Mouse (Mus musculus) left cerebral cortex, adult 11 months (tissue): ENCODE data around the gene Olfr726.

ENCODE experiments used
- DNase-seq: peaks from one replicate; pipeline ENCODE4 v3.0.0; 2022; ENCODE audit warnings: low spot score

The Olfr726 gene

GRCm38 (mm10) chr14:50090853-50091252 lies at the start of gene Olfr726:
Gene Olfr726, minus strand, starts transcription at chr14:50090953.
- DNase-seq = no peak

GRCm38 (mm10) chr14:50122886-50123285 lies 32.1 kb upstream of the Olfr726 start, which contains the start of gene Olfr727:
Gene Olfr727, plus strand, starts transcription at chr14:50123186.
- no peak for DNase-seq

GRCm38 (mm10) chr14:50062733-50063104 lies 28.0 kb downstream of the Olfr726 start:
- no peak for DNase-seq

- peak; percentile 26 for DNase-seq
Measured at GRCm38 (mm10) chr14:50061955-50062732, 28.6 kb downstream of the Olfr726 start.

GRCm38 (mm10) chr14:50061590-50061954 lies 29.2 kb downstream of the Olfr726 start:
- no peak for DNase-seq

- no peak for DNase-seq
Measured at GRCm38 (mm10) chr14:50061179-50061578, 29.6 kb downstream of the Olfr726 start.

GRCm38 (mm10) chr14:50040275-50040674 lies 50.5 kb downstream of the Olfr726 start, which contains the start of gene Olfr725:
Gene Olfr725, minus strand, starts transcription at chr14:50040375.
- DNase-seq = no peak
